Mouse (Mus musculus) right cerebral cortex, postnatal 25 days (tissue): ENCODE measurements around the gene Spsb1.
A peak's percentile ranks its signal among the peaks of the same experiment; 100 is the strongest.

Experiments
- DNase-seq: peaks from one replicate; pipeline ENCODE4 v3.0.0; 2022

Spsb1 gene

GRCm38 (mm10) chr4:149910558-149910957 lies 44.3 kb downstream of the Spsb1 start:
- no peak for DNase-seq

DNA sequence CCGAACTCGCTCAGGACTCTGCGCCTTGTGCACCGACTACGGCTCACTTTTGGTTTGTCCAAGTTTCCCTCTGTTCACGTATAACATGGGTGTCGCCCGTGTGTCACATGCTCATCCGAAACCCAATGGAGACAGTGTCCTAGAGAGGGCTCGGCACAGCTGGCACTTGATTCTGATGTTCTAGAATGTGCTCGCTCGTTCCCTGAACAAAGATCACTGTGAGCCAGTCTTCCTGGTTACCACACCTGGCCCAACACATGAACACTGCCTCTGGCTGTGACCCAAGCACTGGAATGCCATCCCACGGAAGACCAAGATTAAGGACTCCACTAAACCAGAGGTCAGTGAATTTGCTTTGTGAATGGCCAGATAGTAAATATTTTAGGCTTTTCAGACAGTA lies 45.3 kb downstream of the Spsb1 start:
- DNase-seq = no peak

DNA sequence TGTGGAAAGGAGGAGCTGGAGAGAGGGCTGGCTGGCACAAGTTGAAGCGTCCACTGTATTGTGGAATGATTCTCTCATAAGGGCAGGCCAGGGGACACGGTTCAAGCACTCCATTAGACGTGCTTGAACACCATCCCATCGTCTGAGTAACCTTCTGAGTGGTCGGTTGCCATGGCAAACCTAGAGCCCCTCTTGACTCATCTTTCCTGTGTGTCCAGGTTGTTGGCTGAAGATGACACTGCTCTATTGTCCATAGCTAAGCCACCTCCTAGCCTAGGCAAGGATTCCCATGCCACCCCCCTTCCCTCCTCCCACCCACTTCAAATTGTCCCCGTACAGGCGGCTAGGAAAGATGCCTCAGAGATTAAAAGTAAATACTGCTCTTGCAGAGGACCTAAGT lies 45.9 kb downstream of the Spsb1 start:
- DNase-seq = no peak

GRCm38 (mm10) chr4:149907656-149908055 lies 47.2 kb downstream of the Spsb1 start:
- DNase-seq = no peak

GRCm38 (mm10) chr4:149906921-149907320 lies 47.9 kb downstream of the Spsb1 start:
- no peak for DNase-seq

- no peak for DNase-seq
Observed at GRCm38 (mm10) chr4:149905302-149905974, 49.4 kb downstream of the Spsb1 start.

DNA sequence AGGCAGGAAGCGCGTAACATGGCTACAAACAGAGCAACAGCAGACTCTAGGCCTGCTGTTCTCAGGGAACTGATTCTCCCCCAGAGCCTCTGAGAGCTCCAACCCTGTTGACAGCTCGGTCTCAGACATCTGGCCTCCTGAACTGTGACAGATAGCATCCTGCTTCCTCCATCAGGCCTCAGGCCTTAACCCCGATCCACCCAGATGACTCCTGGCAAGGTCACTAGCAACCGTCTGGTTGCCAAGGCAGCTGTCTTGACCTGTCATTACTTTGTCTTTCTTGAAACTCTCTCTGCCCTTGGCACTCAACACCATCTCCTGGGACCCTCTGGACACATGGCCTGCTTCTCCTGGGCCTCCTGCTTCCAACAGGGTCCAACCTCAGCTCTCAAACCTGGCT lies 51.8 kb downstream of the Spsb1 start:
- no peak for DNase-seq

- no peak for DNase-seq
Observed at GRCm38 (mm10) chr4:149901349-149901782, 53.5 kb downstream of the Spsb1 start.

DNA sequence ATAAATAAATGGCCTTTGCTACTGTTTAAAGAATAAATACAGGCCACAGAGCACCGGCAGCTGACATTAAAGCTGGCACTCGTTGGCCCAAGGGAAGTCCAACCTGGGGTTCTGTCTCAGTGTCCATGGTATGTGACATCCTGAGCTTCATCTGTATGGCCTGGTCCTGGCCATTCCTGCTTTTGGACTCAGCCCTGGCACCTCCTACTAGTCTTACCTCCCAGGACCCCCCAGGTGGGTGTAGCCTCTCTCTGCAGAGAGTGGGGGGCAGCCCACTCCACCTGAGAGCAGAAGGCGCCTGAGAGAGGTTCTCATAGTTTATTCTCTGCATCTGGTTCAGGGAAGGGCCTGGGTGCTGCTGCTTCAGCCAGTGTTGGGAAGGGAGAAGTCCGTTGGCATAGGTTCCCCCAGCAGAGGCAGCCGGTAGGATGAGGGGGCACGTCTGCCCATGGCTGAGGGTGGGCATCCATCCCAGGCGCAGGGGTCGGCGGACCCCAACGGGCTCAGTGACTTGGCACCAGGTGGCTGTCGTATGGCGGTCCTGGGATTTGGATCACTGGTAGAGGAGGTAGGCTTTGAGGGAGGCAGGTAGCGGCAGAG lies 57.1 kb downstream of the Spsb1 start:
- no peak for DNase-seq

DNA sequence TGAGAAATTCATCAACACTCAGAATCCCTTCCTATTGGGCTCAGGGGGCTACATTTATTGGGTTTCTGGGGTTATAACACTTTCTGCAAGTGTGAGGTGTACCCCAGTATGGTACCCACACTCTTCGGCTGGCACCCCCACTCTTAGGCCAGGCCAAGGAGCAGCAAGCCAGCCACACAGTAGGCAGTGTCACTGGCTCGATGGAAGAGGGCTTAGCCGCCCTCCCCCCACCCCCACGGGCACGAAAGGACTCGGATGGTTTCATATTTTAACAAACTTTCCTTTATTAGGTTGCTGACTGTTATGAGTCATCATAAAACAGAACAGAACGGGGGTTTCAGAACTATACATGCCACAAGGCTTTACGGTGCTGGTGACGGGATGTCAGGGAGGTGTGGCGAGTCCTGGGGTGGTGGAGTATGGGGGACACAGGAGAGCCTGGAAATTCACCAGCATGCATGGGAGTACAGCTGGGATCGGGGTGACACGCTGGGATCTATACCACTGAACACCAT lies 58.8 kb downstream of the Spsb1 start:
- no peak for DNase-seq

- no peak for DNase-seq
Observed at GRCm38 (mm10) chr4:149895226-149895625, 59.6 kb downstream of the Spsb1 start.

DNA sequence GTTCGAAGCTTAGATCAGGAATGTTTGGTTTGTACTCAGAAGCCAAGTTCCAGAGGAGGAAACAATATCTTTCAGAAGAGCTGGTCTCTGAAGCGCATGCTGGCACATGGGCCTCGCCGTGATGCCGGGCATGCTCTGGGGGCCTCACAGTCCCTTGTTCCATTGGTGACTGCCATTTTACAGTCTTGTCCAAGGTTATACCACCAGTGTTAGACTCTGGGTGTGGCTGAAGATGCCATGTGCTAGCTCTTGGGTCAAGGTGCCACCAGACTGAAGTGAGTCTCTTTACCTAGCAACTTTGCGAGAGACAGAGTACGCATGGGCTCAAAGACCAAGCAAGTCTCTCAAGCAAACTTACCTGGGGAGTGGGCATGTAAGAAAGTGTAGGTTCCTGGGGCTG lies 60.5 kb downstream of the Spsb1 start:
- DNase-seq = no peak

DNA sequence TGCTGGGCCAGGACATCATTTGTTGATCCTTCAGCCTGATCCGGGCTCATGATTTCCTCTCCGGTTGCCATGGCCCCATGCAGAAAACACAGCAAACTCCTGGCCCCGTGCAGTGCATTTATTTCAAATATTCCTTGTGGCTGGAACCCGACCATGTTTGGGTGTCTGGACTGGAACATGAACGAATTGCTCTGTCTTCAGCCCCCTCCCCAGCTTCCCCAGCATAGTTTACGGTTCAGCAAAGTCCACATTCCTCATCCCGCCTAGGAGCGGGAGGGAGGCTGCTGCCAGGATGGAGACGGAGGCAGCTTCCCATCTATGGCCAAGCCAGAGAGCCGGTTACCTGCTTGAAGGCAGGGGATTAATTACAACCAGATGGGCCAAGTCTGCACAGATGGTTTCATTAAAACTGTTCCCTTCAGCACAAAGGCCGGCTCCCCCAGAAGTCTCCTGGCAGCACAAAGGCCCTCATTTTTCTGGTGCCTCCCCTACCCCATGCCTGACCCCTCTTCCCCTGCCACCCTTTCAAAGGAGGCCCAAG lies 61.2 kb downstream of the Spsb1 start:
- no peak for DNase-seq

GRCm38 (mm10) chr4:149891172-149891960 lies 63.5 kb downstream of the Spsb1 start:
- DNase-seq = no peak

- DNase-seq = no peak
Observed at GRCm38 (mm10) chr4:149890551-149890950, 64.3 kb downstream of the Spsb1 start.

DNA sequence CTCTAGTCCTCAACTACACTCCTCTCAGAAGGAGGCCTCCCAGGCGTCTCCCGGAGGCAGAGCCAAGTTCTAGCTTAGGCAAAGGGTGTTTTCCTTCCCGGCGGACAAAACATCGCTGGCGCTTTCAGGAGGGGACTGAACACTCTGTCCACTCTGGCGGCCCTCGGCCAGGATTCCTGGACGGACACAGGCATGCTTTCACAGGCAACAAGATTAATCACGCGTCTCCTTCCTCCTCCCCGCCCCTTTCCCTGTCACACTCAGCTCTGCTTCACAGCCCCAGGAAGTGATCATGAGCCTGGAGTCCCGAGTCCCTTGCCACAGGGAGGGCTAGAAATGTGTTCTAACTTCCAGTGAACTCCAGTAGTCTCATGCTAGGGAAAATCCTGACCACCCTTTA lies 65.0 kb downstream of the Spsb1 start:
- DNase-seq = peak; percentile 40

- DNase-seq = no peak
Observed at GRCm38 (mm10) chr4:149888736-149889470, 65.9 kb downstream of the Spsb1 start.

DNA sequence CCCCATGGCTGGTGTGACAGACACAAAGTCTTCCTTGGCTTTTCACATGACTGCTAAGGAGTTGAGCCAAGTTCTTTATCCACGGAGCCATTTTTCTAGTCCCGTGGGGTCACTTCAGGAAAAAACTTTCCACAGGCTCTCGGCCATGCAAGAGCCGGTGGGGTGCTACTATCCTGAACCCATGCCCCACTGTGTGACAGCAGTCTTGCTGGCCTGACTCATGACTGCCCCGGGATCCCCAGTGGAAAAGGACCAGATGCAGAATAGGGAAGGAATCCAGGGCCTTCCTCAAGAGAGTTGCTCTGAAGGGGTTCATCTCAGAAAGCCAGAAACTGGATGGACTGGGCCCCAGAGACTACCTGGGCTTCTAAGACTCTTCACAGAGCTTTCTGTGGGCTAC lies 66.7 kb downstream of the Spsb1 start:
- no peak for DNase-seq

DNA sequence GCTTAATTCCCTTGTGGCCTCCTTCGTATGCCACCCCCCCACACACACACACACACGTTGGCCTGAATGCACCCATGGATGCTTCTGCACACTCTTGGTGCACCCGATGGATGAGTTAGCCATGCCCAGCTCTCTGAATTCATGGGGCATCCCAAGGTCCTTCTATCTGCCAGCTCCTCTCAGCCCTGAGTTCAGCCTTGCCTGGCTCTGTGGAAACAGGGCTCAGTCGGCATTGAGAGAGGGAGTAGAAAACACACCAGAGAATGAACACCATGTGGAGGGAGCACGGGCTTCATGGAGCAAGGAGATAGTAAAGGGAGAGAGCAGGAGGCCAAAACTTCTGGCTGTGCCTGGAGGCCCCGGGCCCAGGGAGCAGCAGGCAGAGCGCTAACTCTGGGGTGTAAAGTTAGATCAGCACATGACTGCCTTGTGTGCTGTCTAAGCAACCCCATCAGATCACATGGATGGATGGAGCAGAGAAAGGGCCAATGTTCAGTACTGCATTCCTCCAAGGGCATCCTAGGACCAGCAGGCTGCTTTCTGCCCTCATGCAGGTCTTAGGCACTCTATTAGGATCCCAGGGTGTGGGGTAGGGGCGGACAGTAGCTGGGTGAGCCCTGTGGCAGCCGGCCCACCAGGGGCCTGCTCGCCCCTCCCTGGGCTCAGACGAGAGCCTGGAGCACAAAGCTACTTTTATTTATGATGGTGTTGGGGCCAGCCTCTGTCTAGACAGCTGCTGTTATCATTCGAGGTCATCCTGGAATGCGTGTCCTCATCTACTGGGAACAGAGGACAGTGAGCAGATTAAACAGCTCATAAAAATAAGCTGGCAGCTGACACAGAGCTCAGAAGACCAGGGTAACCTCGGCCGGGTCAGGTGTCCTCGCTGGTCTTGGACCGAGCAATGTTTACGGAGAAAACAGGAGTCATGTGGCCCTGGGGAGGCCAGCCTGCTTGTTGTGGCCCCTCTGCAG lies 68.3 kb downstream of the Spsb1 start:
- no peak for DNase-seq

- no peak for DNase-seq
Observed at GRCm38 (mm10) chr4:149883990-149884389, 70.9 kb downstream of the Spsb1 start.

GRCm38 (mm10) chr4:149882139-149882916 lies 72.5 kb downstream of the Spsb1 start:
- no peak for DNase-seq
